9 mouse cellular contexts compared by ENCODE assay signal in the genomic region with DNA sequence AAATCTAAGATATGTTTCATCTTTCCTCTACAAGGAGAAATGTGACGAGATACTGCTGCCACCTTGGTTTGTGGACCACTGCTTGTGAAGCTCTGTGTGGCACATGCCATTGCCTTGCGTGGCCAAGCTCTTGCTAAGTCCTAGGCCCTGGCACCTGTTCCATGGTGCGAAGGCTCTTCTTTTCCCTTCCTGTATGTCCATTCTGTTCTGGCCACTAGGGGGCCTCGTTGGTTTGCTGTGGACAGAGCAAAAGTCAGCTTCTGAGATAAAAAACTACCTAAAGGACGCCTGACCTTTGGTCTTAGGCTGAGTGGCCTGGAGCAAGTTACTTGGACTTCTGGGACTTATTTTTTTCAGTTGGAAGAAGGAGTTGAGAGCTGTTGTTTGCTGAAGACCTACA. TPM values are rescaled to one million over a fixed set of nuclear protein-coding genes. Genes with fewer than 3 reads are reported as not detected.
A peak's percentile ranks its signal among the peaks of the same experiment; 100 is the strongest.
DNase-seq lines count a peak whose midpoint lies in the region; ATAC-seq and TF ChIP-seq lines count a peak whose summit lies in the region.
"Had no signal": no experiment of that assay in that cellular context is flagged by ENCODE, and none has a peak within 500 bp of the region (broad histone marks: within the 10 kb centered on the region; RNA-seq: fewer than 3 reads in every experiment).

No protein-coding gene starts in this region.

- no peak for ATAC-seq in midbrain, embryonic 16.5 days
- peak; percentile 17; the same call in 1 of the 2 replicates for ATAC-seq in kidney, postnatal 0 days (replicated peaks; ENCODE audit: low FRiP score, low read depth)

- H3K9me3 ChIP-seq in midbrain, embryonic 10.5 days (replicated peaks), result no peaks in the 10 kb centered on the region
- no peaks in the 10 kb centered on the region for H3K9me3 ChIP-seq in midbrain, embryonic 16.5 days (replicated peaks; ENCODE audit: control insufficient read depth, low read length, poor library complexity, severe bottlenecking)
- no peaks in the 10 kb centered on the region for H3K9me3 ChIP-seq in kidney, postnatal 0 days (replicated peaks; ENCODE audit: low read length)
- H3K9me3 ChIP-seq: embryonic facial prominence, embryonic 12.5 days had no signal

- H3K4me2 ChIP-seq in midbrain, embryonic 16.5 days (ENCODE audit: low read length), result no peak overlapping the region
- no peak overlapping the region for H3K4me2 ChIP-seq in kidney, postnatal 0 days (ENCODE audit: low read length)
- H3K4me2 ChIP-seq: embryonic facial prominence, embryonic 12.5 days had no signal

- peak; percentile 70 for DNase-seq in midbrain, embryonic 10.5 days (ENCODE audit: low spot score)
- peak; percentile 19 for DNase-seq in cerebellum, adult 11-12 months
- DNase-seq in frontal cortex, postnatal 36 days (ENCODE audit: low spot score in 2 of 2), result peak; percentile 68 to 77
- peak; percentile 65 for DNase-seq in kidney, postnatal 0 days (ENCODE audit: low spot score)
- DNase-seq in liver, adult 2 months (ENCODE audit: extremely low read depth, low read depth, low spot score), result peak; percentile 55
- DNase-seq in retina, embryonic 14.5 days (ENCODE audit: low spot score), result peak; percentile 75
- peak; percentile 27 to 72 for DNase-seq in urinary bladder, postnatal 4 days (ENCODE audit: low spot score in 2 of 2)

- TF ChIP-seq POLR2A in liver, adult 2 months (IDR thresholded peaks at IDR 0.05; ENCODE audit: extremely low read depth, insufficient read depth, low read length), result no peak

- H3K4me1 ChIP-seq in midbrain, embryonic 10.5 days, result no peaks in the 10 kb centered on the region
- H3K4me1 ChIP-seq in midbrain, embryonic 16.5 days (ENCODE audit: control insufficient read depth, insufficient read depth, low read length), result no peaks in the 10 kb centered on the region
- no peaks in the 10 kb centered on the region for H3K4me1 ChIP-seq in kidney, postnatal 0 days (replicated peaks; ENCODE audit: insufficient read depth, low read length)
- H3K4me1 ChIP-seq in liver, adult 2 months (ENCODE audit: control insufficient read depth, insufficient read depth, low read length), result no peaks in the 10 kb centered on the region
- H3K4me1 ChIP-seq: embryonic facial prominence, embryonic 12.5 days had no signal

- no peaks in the 10 kb centered on the region for H3K36me3 ChIP-seq in midbrain, embryonic 10.5 days
- H3K36me3 ChIP-seq in midbrain, embryonic 16.5 days (ENCODE audit: control insufficient read depth, insufficient read depth, low read length), result no peaks in the 10 kb centered on the region
- no peaks in the 10 kb centered on the region for H3K36me3 ChIP-seq in kidney, postnatal 0 days (ENCODE audit: insufficient read depth, low read length)
- H3K36me3 ChIP-seq in liver, adult 2 months (ENCODE audit: control insufficient read depth, insufficient read depth, low read length), result no peaks in the 10 kb centered on the region
- H3K36me3 ChIP-seq: embryonic facial prominence, embryonic 12.5 days had no signal

- WGBS in midbrain, embryonic 10.5 days, result 38% methylated on average over 5 of the region's 5 CpGs
- WGBS in midbrain, embryonic 16.5 days, result 39% methylated on average over 5 of the region's 5 CpGs
- 37% methylated on average over 5 of the region's 5 CpGs for WGBS in kidney, postnatal 0 days
- WGBS in liver, adult 2 months, result 33% methylated on average over 5 of the region's 5 CpGs

- no peaks in the 10 kb centered on the region for H3K79me2 ChIP-seq in liver, adult 2 months (ENCODE audit: control insufficient read depth, insufficient read depth, low read length)

- H3K9ac ChIP-seq in midbrain, embryonic 16.5 days (ENCODE audit: low read depth, low read length), result no peak overlapping the region
- H3K9ac ChIP-seq in kidney, postnatal 0 days (ENCODE audit: low read depth, low read length), result no peak overlapping the region
- H3K9ac ChIP-seq in liver, adult 2 months (ENCODE audit: low read depth, low read length), result no peak overlapping the region
- H3K9ac ChIP-seq: embryonic facial prominence, embryonic 12.5 days had no signal

- H3K27me3 ChIP-seq in midbrain, embryonic 10.5 days (ENCODE audit: low read depth, poor library complexity, severe bottlenecking), result no peaks in the 10 kb centered on the region
- no peaks in the 10 kb centered on the region for H3K27me3 ChIP-seq in midbrain, embryonic 16.5 days (ENCODE audit: control insufficient read depth, insufficient read depth, low read depth, low read length)
- H3K27me3 ChIP-seq in kidney, postnatal 0 days (ENCODE audit: insufficient read depth, low read length), result no peaks in the 10 kb centered on the region
- no peaks in the 10 kb centered on the region for H3K27me3 ChIP-seq in liver, adult 2 months (ENCODE audit: control insufficient read depth, insufficient read depth, low read length)
- H3K27me3 ChIP-seq: embryonic facial prominence, embryonic 12.5 days had no signal

- H3K27ac ChIP-seq in midbrain, embryonic 10.5 days (replicated peaks), result no peak overlapping the region
- H3K27ac ChIP-seq in midbrain, embryonic 16.5 days (ENCODE audit: low read length), result no peak overlapping the region
- no peak overlapping the region for H3K27ac ChIP-seq in kidney, postnatal 0 days
- H3K27ac ChIP-seq in liver, adult 2 months (replicated peaks; ENCODE audit: insufficient read depth, low read depth, low read length), result no peak overlapping the region
- H3K27ac ChIP-seq: embryonic facial prominence, embryonic 12.5 days had no signal

- peak; percentile 76 for TF ChIP-seq CTCF in kidney, postnatal 0 days (IDR thresholded peaks at IDR 0.05; ENCODE audit: low read depth)
- TF ChIP-seq CTCF in liver, adult 2 months (IDR thresholded peaks at IDR 0.05; ENCODE audit: low read depth, low read length), result peak; percentile 44

- H3K4me3 ChIP-seq in midbrain, embryonic 10.5 days, result no peak overlapping the region
- H3K4me3 ChIP-seq in midbrain, embryonic 16.5 days (ENCODE audit: low read depth, low read length), result no peak overlapping the region
- no peak overlapping the region for H3K4me3 ChIP-seq in kidney, postnatal 0 days (replicated peaks; ENCODE audit: low read depth, low read length)
- H3K4me3 ChIP-seq in liver, adult 2 months (ENCODE audit: insufficient read depth, low read depth, low read length), result no peak overlapping the region
- H3K4me3 ChIP-seq: embryonic facial prominence, embryonic 12.5 days had no signal

RNA-seq across cellular contexts. Expression of gene Neurod6, which starts 36.1 kb away (rescaled TPM):
- polyA plus RNA-seq in midbrain, embryonic 10.5 days (2016; fragmentation: Nextera tagmentation; extraction: Ambion mirVana), result 0.05 TPM in 1 of 2 replicates, not detected in the other
- polyA plus RNA-seq in midbrain, embryonic 16.5 days (2015; fragmentation: Nextera tagmentation; extraction: Ambion mirVana), result 13.5 and 18.3 TPM in 2 replicates
- not detected in 2 replicates for polyA plus RNA-seq in kidney, postnatal 0 days (2015; fragmentation: Nextera tagmentation; extraction: Ambion mirVana)
- not detected in 2 replicates for total RNA-seq in liver, adult 2 months (2014; rRNA removed)
- polyA plus RNA-seq in liver, adult 2 months (2012; rRNA removed), result not detected in 2 replicates

Comparison
In these comparisons a context has a peak if more than half of its experiments do, and no peak if none do; other contexts are left out.
1. RNA of gene Neurod6, which starts 36.1 kb away (polyA plus RNA-seq): 13.5 to 18.3 TPM in midbrain, embryonic 16.5 days; 0.05 TPM in midbrain, embryonic 10.5 days, not detected in kidney, postnatal 0 days and not detected in liver, adult 2 months; every median in the first group is over 10 times any median in the second.
2. DNase-seq: peak in every context shown above with its lines; median percentile 75 in retina, embryonic 14.5 days; 72 in frontal cortex, postnatal 36 days; 70 in midbrain, embryonic 10.5 days; 65 in kidney, postnatal 0 days; 55 in liver, adult 2 months; 50 in urinary bladder, postnatal 4 days; 19 in cerebellum, adult 11-12 months.